Mouse (Mus musculus) limb, embryonic 12.5 days (tissue): ENCODE data around the gene Tspan32. TPM values are rescaled to one million over a fixed set of nuclear protein-coding genes. Genes with fewer than 3 reads are reported as not detected.

Experiments
- ATAC-seq: fragments of 200-750 bp; cut with Nextera tagmentation; 2 replicates; pipeline ENCODE4 v1.8.0; 2017; ENCODE audit warnings: low read depth, moderate TSS enrichment; ENCODE audit not compliant: insufficient number of reproducible peaks, insufficient read depth, low FRiP score, low TSS enrichment
- H3K27ac ChIP-seq: fragments of 300-500 bp; sonication (generic); 2 replicates; pipeline ENCODE4 v1.5.1; 2016; ENCODE audit warnings: mild to moderate bottlenecking, moderate library complexity
- H3K27me3 ChIP-seq: fragments of 300-500 bp; sonication (generic); 2 replicates; pipeline ENCODE4 v1.6.1; 2016; ENCODE audit warnings: mild to moderate bottlenecking, moderate library complexity
- H3K36me3 ChIP-seq: fragments of 300-500 bp; sonication (generic); 2 replicates; pipeline ENCODE4 v1.6.1; 2016; ENCODE audit warnings: mild to moderate bottlenecking, moderate library complexity
- H3K4me1 ChIP-seq: fragments of 300-500 bp; sonication (generic); replicated peaks from 2 replicates; pipeline ENCODE4 v1.6.1; 2016
- H3K4me2 ChIP-seq: fragments of 300-500 bp; sonication (generic); 2 replicates; pipeline ENCODE4 v1.6.1; 2016; ENCODE audit warnings: mild to moderate bottlenecking, moderate library complexity
- H3K4me3 ChIP-seq: fragments of 300-500 bp; sonication (generic); replicated peaks from 2 replicates; pipeline ENCODE4 v1.5.1; 2016; ENCODE audit warnings: mild to moderate bottlenecking
- H3K9ac ChIP-seq: fragments of 300-500 bp; sonication (generic); replicated peaks from 2 replicates; pipeline ENCODE4 v1.6.1; 2016; ENCODE audit warnings: mild to moderate bottlenecking, moderate library complexity
- H3K9me3 ChIP-seq: fragments of 300-500 bp; sonication (generic); 2 replicates; pipeline ENCODE4 v1.6.1; 2016; ENCODE audit warnings: mild to moderate bottlenecking, moderate library complexity
- WGBS: fragments of 180-500 bp; shearing (Covaris S2); methylation state at CpG from one replicate; pipeline ENCODE4 v1.1.7; 2016; 5-methylcytosine and 5-hydroxymethylcytosine counted together
- polyA plus RNA-seq: library from polyadenylated mRNA; unstranded; fragments of >200 nt; fragmentation: Nextera tagmentation; extraction: Ambion mirVana; gene quantifications from 2 replicates; pipeline ENCODE4 v1.2.1, GENCODE M21; 2016

The Tspan32 gene
- polyA plus RNA-seq, 1 experiment from 2014 or later: 2.2 TPM

DNA sequence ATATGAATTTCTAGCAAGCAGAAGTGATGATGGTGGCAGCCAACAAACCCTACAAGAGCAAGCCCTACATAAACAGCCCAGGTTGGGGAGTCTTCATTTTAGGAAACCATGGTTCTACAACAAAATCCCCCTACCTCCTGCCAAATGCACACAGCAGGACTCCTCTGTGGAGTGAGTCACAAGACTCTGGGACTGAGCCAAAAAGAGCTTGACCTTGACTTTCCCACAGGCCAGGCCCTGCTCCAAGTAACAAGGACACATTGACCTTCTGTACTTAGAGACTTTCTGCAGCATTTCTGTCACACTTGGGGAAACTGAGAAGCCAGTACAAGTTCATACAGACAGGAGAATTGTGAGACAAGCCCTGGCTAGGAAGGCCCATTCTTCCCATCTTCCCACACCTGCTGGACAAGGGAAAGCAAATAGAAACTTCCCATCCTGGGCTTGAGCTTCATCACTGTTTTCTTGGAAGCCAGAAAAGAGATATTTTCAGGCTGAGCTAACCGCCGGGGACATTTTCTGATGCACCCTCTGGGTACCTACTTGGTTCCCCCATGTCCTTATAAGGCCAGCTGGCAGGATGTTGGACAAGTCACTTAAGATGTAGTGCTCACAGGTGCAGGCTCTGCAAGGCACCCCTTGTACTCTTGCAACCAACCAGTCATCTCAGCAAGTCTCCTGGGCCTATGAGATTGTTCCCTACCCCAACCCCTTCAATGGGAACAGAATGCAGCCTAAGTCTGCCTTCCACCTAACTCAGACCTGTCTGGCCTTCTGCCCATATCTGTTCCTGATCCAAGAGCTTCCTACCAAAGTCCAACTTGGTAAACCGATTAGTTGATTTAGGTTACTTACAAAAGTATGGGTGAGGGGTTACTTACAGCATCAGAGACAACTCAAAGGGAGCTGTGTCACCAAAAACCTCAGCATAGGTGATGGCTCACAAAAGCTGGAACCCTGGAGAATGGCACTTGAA is 45.3 kb downstream of the Tspan32 start:
- Histone ChIP-seq H3K4me3 (no peak overlapping the region), H3K27me3 (no peaks in the 10 kb centered on the region), H3K9ac (no peak overlapping the region), H3K36me3 (no peaks in the 10 kb centered on the region; the same call in 1 of the 2 replicates), H3K4me1 (peaks cover 21% of the 10 kb centered on the region), H3K27ac (no peak overlapping the region), H3K4me2 (no peak overlapping the region), H3K9me3 (no peaks in the 10 kb centered on the region)
- 92% methylated on average over 3 of the region's 3 CpGs for WGBS
- ATAC-seq: no peak

GRCm38 (mm10) chr7:143051316-143051715 is 46.5 kb downstream of the Tspan32 start:
- no peak overlapping the region for H3K9ac ChIP-seq
- ATAC-seq: no peak
- peaks cover 32% of the 10 kb centered on the region for H3K4me1 ChIP-seq
- H3K27me3 ChIP-seq: no peaks in the 10 kb centered on the region
- H3K4me2 ChIP-seq: no peak overlapping the region
- H3K27ac ChIP-seq: no peak overlapping the region
- peaks cover 10% of the 10 kb centered on the region for H3K36me3 ChIP-seq
- H3K4me3 ChIP-seq: no peak overlapping the region
- 66% methylated on average over 2 of the region's 2 CpGs for whole genome bisulfite sequencing
- no peaks in the 10 kb centered on the region for H3K9me3 ChIP-seq

DNA sequence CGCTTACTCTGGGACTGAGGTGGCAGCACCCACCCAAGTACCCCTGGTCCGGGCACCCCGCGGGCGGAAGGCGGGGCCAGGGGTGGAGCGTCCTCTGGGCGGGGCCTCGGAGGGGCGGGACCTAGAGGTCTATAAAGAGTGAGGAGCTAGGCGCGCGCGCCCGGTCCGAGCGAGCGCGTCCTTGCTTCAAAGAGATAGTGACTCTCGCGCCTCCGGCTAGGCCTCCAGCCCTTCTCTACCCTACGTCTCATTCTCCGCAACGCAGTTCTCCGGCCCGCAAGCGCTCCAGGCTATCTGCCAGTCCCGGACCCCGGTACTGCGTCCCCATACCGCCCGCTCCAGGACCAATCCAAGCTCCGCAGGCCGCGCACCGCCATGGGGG is 47.8 kb downstream of the Tspan32 start, which contains the start of gene Cd81:
Gene Cd81 (plus strand): TSS at position 114 of the 382 bp plus-strand sequence.
- Histone ChIP-seq H3K4me1 (peaks cover 45% of the 10 kb centered on the region), H3K4me2 (peak within 1 kb of the TSS; percentile 83), H3K36me3 (peaks cover 22% of the 10 kb centered on the region), H3K27ac (peak within 1 kb of the TSS; percentile 90), H3K4me3 (peak within 1 kb of the TSS; percentile 90), H3K9me3 (no peaks in the 10 kb centered on the region), H3K27me3 (no peaks in the 10 kb centered on the region), H3K9ac (peak within 1 kb of the TSS; percentile 94)
- ATAC-seq: peak; percentile 76
- under 1% methylated on average over 37 of the region's 37 CpGs for WGBS

- no peaks in the 10 kb centered on the region for H3K9me3 ChIP-seq
- H3K27ac ChIP-seq: peak overlapping the region; percentile 90
- H3K4me3 ChIP-seq: peak overlapping the region; percentile 90
- peaks cover 29% of the 10 kb centered on the region for H3K36me3 ChIP-seq
- WGBS: under 1% methylated on average over 46 of the region's 46 CpGs
- no peaks in the 10 kb centered on the region for H3K27me3 ChIP-seq
- peak; percentile 70 for ATAC-seq
- peaks cover 49% of the 10 kb centered on the region for H3K4me1 ChIP-seq
- H3K4me2 ChIP-seq: peak overlapping the region; percentile 83
- peak overlapping the region; percentile 94 for H3K9ac ChIP-seq
Observed at GRCm38 (mm10) chr7:143053008-143053899, 48.4 kb downstream of the Tspan32 start.

DNA sequence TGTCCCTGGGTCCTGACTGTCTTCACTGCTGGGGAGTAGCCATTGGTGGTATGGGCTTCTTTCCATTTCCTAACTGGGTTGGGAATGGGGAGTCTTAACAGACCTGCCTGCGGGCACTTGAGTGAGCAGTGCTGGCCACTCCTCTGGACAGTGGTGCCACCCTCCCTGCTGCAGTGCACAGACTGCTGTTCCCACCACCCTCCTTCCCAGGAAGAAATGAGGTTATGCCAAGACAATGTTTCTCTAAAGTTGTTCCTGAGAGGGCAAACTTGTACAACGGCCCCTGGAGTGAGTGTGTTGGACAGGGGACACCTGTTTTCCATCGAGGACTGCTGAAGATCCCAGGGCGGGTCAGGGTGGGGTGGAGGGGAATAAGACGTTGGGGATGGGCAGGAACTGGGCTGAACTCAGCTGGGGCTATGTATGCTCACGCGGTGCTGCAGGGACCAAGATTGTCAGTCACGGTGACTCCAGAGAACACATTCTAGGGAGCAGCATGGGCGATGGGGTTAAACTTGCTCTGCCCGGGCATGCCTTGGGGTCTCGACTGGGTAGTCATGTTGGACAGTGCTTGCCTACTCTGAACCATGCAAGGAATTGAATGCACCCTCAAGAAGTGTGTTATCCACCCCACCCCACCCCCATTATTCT is 49.2 kb downstream of the Tspan32 start:
- H3K9ac ChIP-seq: peak overlapping the region; percentile 94
- H3K27me3 ChIP-seq: no peaks in the 10 kb centered on the region
- 61% methylated on average over 11 of the region's 11 CpGs for WGBS
- peak overlapping the region; percentile 83 for H3K4me2 ChIP-seq
- peak overlapping the region; percentile 90 for H3K4me3 ChIP-seq
- H3K9me3 ChIP-seq: no peaks in the 10 kb centered on the region
- H3K27ac ChIP-seq: no peak overlapping the region
- peaks cover 57% of the 10 kb centered on the region for H3K4me1 ChIP-seq
- H3K36me3 ChIP-seq: peaks cover 37% of the 10 kb centered on the region
- no peak for ATAC-seq

DNA sequence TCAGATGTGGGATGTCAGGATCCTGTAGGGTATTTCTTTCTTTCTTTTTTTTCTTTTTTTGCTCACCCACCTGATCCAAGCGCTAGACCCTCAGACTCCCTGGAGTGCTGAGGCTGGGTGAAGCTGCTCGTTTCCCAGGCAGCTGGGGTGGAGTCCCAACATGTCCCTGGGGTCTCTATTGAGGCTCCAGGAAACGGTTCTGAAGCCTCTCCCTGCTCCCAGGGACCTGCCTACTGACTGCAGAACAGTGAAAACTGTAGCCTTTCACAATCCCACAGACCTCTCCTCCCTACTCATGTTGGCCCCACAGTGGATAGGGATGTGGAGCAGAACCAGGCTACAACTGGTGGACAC is 49.7 kb downstream of the Tspan32 start:
- 50% methylated on average over 3 of the region's 3 CpGs for WGBS
- H3K4me1 ChIP-seq: peaks cover 57% of the 10 kb centered on the region
- H3K9ac ChIP-seq: peak overlapping the region; percentile 94
- H3K36me3 ChIP-seq: peaks cover 40% of the 10 kb centered on the region
- H3K9me3 ChIP-seq: no peaks in the 10 kb centered on the region
- peak overlapping the region; percentile 90 for H3K4me3 ChIP-seq
- H3K27ac ChIP-seq: no peak overlapping the region
- peak overlapping the region; percentile 83 for H3K4me2 ChIP-seq
- ATAC-seq: no peak
- no peaks in the 10 kb centered on the region for H3K27me3 ChIP-seq

DNA sequence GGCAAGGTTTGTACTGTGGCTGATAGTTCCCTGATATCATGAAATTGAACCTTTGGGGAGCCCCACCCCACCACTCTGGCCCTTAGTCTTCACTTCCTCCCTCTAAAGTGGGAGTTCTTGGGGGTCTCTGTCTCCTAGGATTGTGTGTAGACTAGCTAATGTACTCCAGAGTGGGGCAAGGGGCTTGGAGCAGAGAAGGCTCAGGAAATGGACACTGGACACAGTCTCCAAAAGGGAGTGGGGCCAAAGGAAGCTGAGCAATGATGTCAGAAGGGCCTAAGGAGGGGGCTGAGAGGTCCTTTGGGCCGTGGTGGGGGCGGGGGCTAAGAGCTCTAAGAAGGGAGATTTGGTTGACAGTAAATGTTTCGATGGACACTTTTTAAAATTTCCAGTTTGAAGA is 50.2 kb downstream of the Tspan32 start:
- Histone ChIP-seq H3K9ac (peak overlapping the region; percentile 94; the same call in 1 of the 2 replicates), H3K9me3 (no peaks in the 10 kb centered on the region), H3K36me3 (peaks cover 42% of the 10 kb centered on the region), H3K4me2 (peak overlapping the region; percentile 83), H3K27ac (no peak overlapping the region), H3K4me1 (peaks cover 57% of the 10 kb centered on the region), H3K27me3 (no peaks in the 10 kb centered on the region), H3K4me3 (peak overlapping the region; percentile 90)
- WGBS: 82% methylated on average over 3 of the region's 3 CpGs
- ATAC-seq: no peak

DNA sequence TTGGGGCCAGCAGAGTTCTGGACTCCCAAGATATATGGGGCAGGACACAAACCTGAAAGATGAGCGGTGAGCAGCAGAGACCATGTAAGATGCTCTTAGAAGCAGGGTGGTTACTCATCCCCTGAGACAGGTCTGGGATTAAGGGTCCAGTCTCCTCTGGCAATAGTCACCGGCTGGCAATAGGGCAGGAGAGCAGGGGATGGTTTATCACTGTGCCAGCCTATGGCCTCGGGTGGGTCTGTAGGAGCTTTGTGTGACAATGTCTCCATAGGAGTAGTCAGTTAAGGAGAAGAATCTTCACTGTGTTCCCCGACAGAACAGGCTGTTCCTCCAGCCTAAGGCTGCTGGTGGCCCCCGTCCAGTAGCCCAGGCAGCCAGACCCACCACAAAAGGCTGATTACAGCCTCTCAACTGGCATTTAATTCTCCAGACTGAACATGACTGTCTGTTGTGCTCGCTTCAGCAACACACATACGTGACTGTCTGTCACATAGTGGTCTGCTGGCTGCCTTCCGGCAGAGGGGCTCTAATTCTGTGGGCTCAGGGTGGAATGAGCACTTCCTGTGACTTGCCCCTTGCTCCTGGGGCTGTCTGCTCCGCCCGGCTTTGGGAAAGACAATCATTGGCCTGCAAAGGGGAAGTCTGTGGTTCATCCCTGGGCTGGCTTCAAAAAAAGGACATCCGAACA is 50.8 kb downstream of the Tspan32 start:
- Histone ChIP-seq H3K9ac (peak overlapping the region; percentile 3; the same call in 1 of the 2 replicates), H3K4me3 (peak overlapping the region; percentile 90; the same call in 1 of the 2 replicates), H3K4me2 (peak overlapping the region; percentile 83), H3K36me3 (peaks cover 47% of the 10 kb centered on the region), H3K9me3 (no peaks in the 10 kb centered on the region), H3K4me1 (peaks cover 57% of the 10 kb centered on the region), H3K27ac (no peak overlapping the region), H3K27me3 (no peaks in the 10 kb centered on the region)
- ATAC-seq: no peak
- 84% methylated on average over 11 of the region's 11 CpGs for WGBS

- Histone ChIP-seq H3K4me3 (no peak overlapping the region), H3K27ac (0 out of 2 replicates have a peak overlapping the region, but pooled peaks have one; percentile 24), H3K9ac (no peak overlapping the region), H3K4me2 (no peak overlapping the region), H3K27me3 (no peaks in the 10 kb centered on the region), H3K36me3 (peaks cover 61% of the 10 kb centered on the region), H3K4me1 (peaks cover 54% of the 10 kb centered on the region), H3K9me3 (no peaks in the 10 kb centered on the region)
- WGBS: 86% methylated on average over 5 of the region's 5 CpGs
- no peak for ATAC-seq
Observed at GRCm38 (mm10) chr7:143057023-143057422, 52.2 kb downstream of the Tspan32 start.

- H3K27ac ChIP-seq: peak overlapping the region; percentile 29; the same call in 1 of the 2 replicates
- no peak overlapping the region for H3K4me3 ChIP-seq
- H3K9me3 ChIP-seq: no peaks in the 10 kb centered on the region
- H3K27me3 ChIP-seq: no peaks in the 10 kb centered on the region
- H3K4me1 ChIP-seq: peaks cover 53% of the 10 kb centered on the region
- 0 out of 2 replicates have a peak overlapping the region, but pooled peaks have one; percentile 12 for H3K9ac ChIP-seq
- H3K36me3 ChIP-seq: peaks cover 68% of the 10 kb centered on the region
- no peak overlapping the region for H3K4me2 ChIP-seq
- 84% methylated on average over 9 of the region's 9 CpGs for WGBS
- no peak for ATAC-seq
Observed at GRCm38 (mm10) chr7:143057667-143058220, 52.9 kb downstream of the Tspan32 start.
